In the genomic region with DNA sequence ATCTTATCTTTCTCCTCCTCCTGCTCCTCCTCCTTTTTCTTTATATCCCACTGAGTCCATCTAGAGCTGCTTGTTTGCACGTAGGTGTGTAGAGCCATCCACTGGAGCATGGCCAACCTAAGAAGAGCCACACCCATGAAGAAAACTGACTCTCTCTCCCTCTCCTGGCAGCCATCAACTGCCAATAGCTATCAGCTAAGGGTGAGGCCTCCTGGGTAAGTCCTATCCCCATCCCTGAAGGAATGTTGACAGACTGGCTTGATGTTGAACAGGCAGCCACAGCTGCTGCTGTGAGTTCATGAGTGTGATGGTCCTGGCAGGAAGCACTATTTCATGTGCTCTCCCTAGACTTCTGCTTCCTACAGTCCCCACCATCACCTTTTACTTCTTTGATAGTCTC, we compare ENCODE assay signal across 21 mouse cellular contexts. TPM values are rescaled to one million over a fixed set of nuclear protein-coding genes. Genes with fewer than 3 reads are reported as not detected.
DNase-seq lines count a peak whose midpoint lies in the region; ATAC-seq and TF ChIP-seq lines count a peak whose summit lies in the region.
"Had no signal": no experiment of that assay in that cellular context is flagged by ENCODE, and none has a peak within 500 bp of the region (broad histone marks: within the 10 kb centered on the region; RNA-seq: fewer than 3 reads in every experiment).

No protein-coding gene starts in this region.

- no peak; the same call in 1 of the 2 replicates for ATAC-seq in heart, embryonic 11.5 days (replicated peaks; ENCODE audit: insufficient number of reproducible peaks, low FRiP score, low TSS enrichment)
- peak; percentile 55; the same call in 1 of the 2 replicates for ATAC-seq in limb, embryonic 15.5 days (ENCODE audit: insufficient number of reproducible peaks, low FRiP score, low TSS enrichment, low read depth)
- ATAC-seq in liver, embryonic 15.5 days (ENCODE audit: insufficient read depth) = peak; percentile 45
- peak; percentile 82 for ATAC-seq in stomach, postnatal 0 days (ENCODE audit: low FRiP score, low TSS enrichment)
- ATAC-seq: forebrain, embryonic 14.5 days had no signal

- H3K4me1 ChIP-seq in heart, embryonic 11.5 days (ENCODE audit: control insufficient read depth, insufficient read depth, low read length) = no peaks in the 10 kb centered on the region
- no peaks in the 10 kb centered on the region for H3K4me1 ChIP-seq in limb, embryonic 15.5 days
- no peaks in the 10 kb centered on the region for H3K4me1 ChIP-seq in limb, embryonic 10.5 days
- H3K4me1 ChIP-seq in liver, embryonic 15.5 days (replicated peaks) = peaks cover 5% of the 10 kb centered on the region; the same call in 1 of the 2 replicates
- no peaks in the 10 kb centered on the region for H3K4me1 ChIP-seq in stomach, postnatal 0 days (replicated peaks; ENCODE audit: control insufficient read depth, insufficient read depth)
- H3K4me1 ChIP-seq: hindbrain, embryonic 13.5 days; midbrain, embryonic 12.5 days had no signal

- no peaks in the 10 kb centered on the region for H3K27me3 ChIP-seq in heart, embryonic 11.5 days (ENCODE audit: control insufficient read depth, insufficient read depth, low read length)
- no peaks in the 10 kb centered on the region for H3K27me3 ChIP-seq in limb, embryonic 15.5 days
- H3K27me3 ChIP-seq in limb, embryonic 10.5 days (ENCODE audit: low read depth, poor library complexity, severe bottlenecking) = no peaks in the 10 kb centered on the region
- H3K27me3 ChIP-seq in liver, embryonic 15.5 days = peaks cover 4% of the 10 kb centered on the region; the same call in 1 of the 2 replicates
- H3K27me3 ChIP-seq in stomach, postnatal 0 days (ENCODE audit: control insufficient read depth, insufficient read depth, low read length) = no peaks in the 10 kb centered on the region
- H3K27me3 ChIP-seq: hindbrain, embryonic 13.5 days; midbrain, embryonic 12.5 days had no signal

- TF ChIP-seq EP300 in stomach, postnatal 0 days (optimal IDR thresholded peaks at IDR 0.05) = no peak

- TF ChIP-seq CTCF in stomach, postnatal 0 days (IDR thresholded peaks at IDR 0.05; ENCODE audit: low read depth) = no peak

- H3K27ac ChIP-seq in heart, embryonic 11.5 days (ENCODE audit: low read depth, low read length) = no peak overlapping the region
- no peak overlapping the region; the same call in 1 of the 2 replicates for H3K27ac ChIP-seq in limb, embryonic 15.5 days
- H3K27ac ChIP-seq in limb, embryonic 10.5 days = no peak overlapping the region
- H3K27ac ChIP-seq in liver, embryonic 15.5 days (replicated peaks) = no peak overlapping the region
- H3K27ac ChIP-seq in stomach, postnatal 0 days (replicated peaks) = peak overlapping the region; percentile 58
- H3K27ac ChIP-seq: hindbrain, embryonic 13.5 days; midbrain, embryonic 12.5 days had no signal

- no peaks in the 10 kb centered on the region for H3K9me3 ChIP-seq in heart, embryonic 11.5 days (replicated peaks; ENCODE audit: control insufficient read depth, low read length)
- H3K9me3 ChIP-seq in limb, embryonic 15.5 days = no peaks in the 10 kb centered on the region
- H3K9me3 ChIP-seq in limb, embryonic 10.5 days (replicated peaks) = no peaks in the 10 kb centered on the region
- H3K9me3 ChIP-seq in liver, embryonic 15.5 days (replicated peaks) = no peaks in the 10 kb centered on the region
- H3K9me3 ChIP-seq in stomach, postnatal 0 days (ENCODE audit: control insufficient read depth, low read length) = no peaks in the 10 kb centered on the region
- H3K9me3 ChIP-seq: hindbrain, embryonic 13.5 days; midbrain, embryonic 12.5 days had no signal

- DNase-seq in heart, adult 11 months = peak; percentile 77
- DNase-seq in limb, embryonic 10.5 days (ENCODE audit: low spot score) = no peak
- DNase-seq in stomach, postnatal 0 days (ENCODE audit: low spot score) = peak; percentile 18
- DNase-seq in natural killer cell, adult 2 months (ENCODE audit: low spot score in 2 of 2) = no peak
- DNase-seq in layer of hippocampus, adult 18-20 months (ENCODE audit: low spot score in 2 of 2) = no peak
- DNase-seq: cerebellum, adult 9-11 months; embryo, embryonic 11 days; kidney, adult 18-20 months; kidney, postnatal 14 days; lung, postnatal 36 days; right cerebral cortex, adult 18-20 months; thymus, adult 18-20 months had no signal

- H3K4me2 ChIP-seq in heart, embryonic 11.5 days = no peak overlapping the region
- H3K4me2 ChIP-seq in limb, embryonic 15.5 days = no peak overlapping the region
- no peak overlapping the region for H3K4me2 ChIP-seq in liver, embryonic 15.5 days
- H3K4me2 ChIP-seq in stomach, postnatal 0 days (replicated peaks; ENCODE audit: low read depth) = no peak overlapping the region
- H3K4me2 ChIP-seq: hindbrain, embryonic 13.5 days; midbrain, embryonic 12.5 days had no signal

- 15% methylated on average over 1 of the region's 1 CpGs for WGBS in heart, embryonic 11.5 days (ENCODE audit: insufficient replicate concordance)
- WGBS in limb, embryonic 15.5 days = 54% methylated on average over 1 of the region's 1 CpGs
- 64% methylated on average over 1 of the region's 1 CpGs for WGBS in limb, embryonic 10.5 days
- 43% methylated on average over 1 of the region's 1 CpGs for WGBS in liver, embryonic 15.5 days (ENCODE audit: insufficient replicate concordance)
- 17% methylated on average over 1 of the region's 1 CpGs for WGBS in stomach, postnatal 0 days

- H3K9ac ChIP-seq in heart, embryonic 11.5 days (ENCODE audit: low read depth, low read length) = no peak overlapping the region
- H3K9ac ChIP-seq in limb, embryonic 15.5 days = no peak overlapping the region
- no peak overlapping the region for H3K9ac ChIP-seq in liver, embryonic 15.5 days
- H3K9ac ChIP-seq in stomach, postnatal 0 days (ENCODE audit: low read length) = no peak overlapping the region
- H3K9ac ChIP-seq: hindbrain, embryonic 13.5 days; midbrain, embryonic 12.5 days had no signal

- no peaks in the 10 kb centered on the region for H3K36me3 ChIP-seq in heart, embryonic 11.5 days (ENCODE audit: control insufficient read depth, insufficient read depth, low read length)
- no peaks in the 10 kb centered on the region for H3K36me3 ChIP-seq in limb, embryonic 15.5 days
- no peaks in the 10 kb centered on the region for H3K36me3 ChIP-seq in limb, embryonic 10.5 days
- H3K36me3 ChIP-seq in liver, embryonic 15.5 days (replicated peaks) = no peaks in the 10 kb centered on the region
- H3K36me3 ChIP-seq in stomach, postnatal 0 days (ENCODE audit: control insufficient read depth, insufficient read depth, low read length) = no peaks in the 10 kb centered on the region
- H3K36me3 ChIP-seq: hindbrain, embryonic 13.5 days; midbrain, embryonic 12.5 days had no signal

- no peak overlapping the region for H3K4me3 ChIP-seq in heart, embryonic 11.5 days (ENCODE audit: low read depth, low read length)
- H3K4me3 ChIP-seq in limb, embryonic 15.5 days = no peak overlapping the region
- no peak overlapping the region for H3K4me3 ChIP-seq in limb, embryonic 10.5 days
- H3K4me3 ChIP-seq in liver, embryonic 15.5 days (replicated peaks) = no peak overlapping the region
- H3K4me3 ChIP-seq in stomach, postnatal 0 days (ENCODE audit: low read depth, low read length) = no peak overlapping the region
- H3K4me3 ChIP-seq: hindbrain, embryonic 13.5 days; midbrain, embryonic 12.5 days had no signal

RNA-seq across cellular contexts. Expression of a gene that starts 8.4 kb away (rescaled TPM):
- 50.8 and 58.4 TPM in 2 replicates for polyA plus RNA-seq in heart, embryonic 11.5 days (2014; fragmentation: Nextera tagmentation; extraction: Ambion mirVana)
- 83.7 and 89.1 TPM in 2 replicates for polyA plus RNA-seq in limb, embryonic 15.5 days (2015; fragmentation: Nextera tagmentation; extraction: Ambion mirVana)
- polyA plus RNA-seq in limb, embryonic 10.5 days (2016; fragmentation: Nextera tagmentation; extraction: Ambion mirVana) = 33.9 and 37.6 TPM in 2 replicates
- 55.6 and 57.5 TPM in 2 replicates for polyA plus RNA-seq in liver, embryonic 15.5 days (2015; fragmentation: Nextera tagmentation; extraction: Ambion mirVana)
- 67.0 and 93.9 TPM in 2 replicates for polyA plus RNA-seq in stomach, postnatal 0 days (2015; fragmentation: Nextera tagmentation; extraction: Ambion mirVana)
- total RNA-seq in layer of hippocampus, adult 18-20 months (2021) = 10 to 100 TPM; 41.8 to 44.5 TPM

RNA-seq across cellular contexts. Expression of a gene that starts 43.3 kb away (rescaled TPM):
- polyA plus RNA-seq in heart, embryonic 11.5 days (2014; fragmentation: Nextera tagmentation; extraction: Ambion mirVana) = 0.73 and 0.94 TPM in 2 replicates
- polyA plus RNA-seq in limb, embryonic 15.5 days (2015; fragmentation: Nextera tagmentation; extraction: Ambion mirVana) = 1.3 and 1.9 TPM in 2 replicates
- polyA plus RNA-seq in limb, embryonic 10.5 days (2016; fragmentation: Nextera tagmentation; extraction: Ambion mirVana) = 0.79 and 1.9 TPM in 2 replicates
- polyA plus RNA-seq in liver, embryonic 15.5 days (2015; fragmentation: Nextera tagmentation; extraction: Ambion mirVana) = 0.89 and 0.90 TPM in 2 replicates
- 15.8 and 16.4 TPM in 2 replicates for polyA plus RNA-seq in stomach, postnatal 0 days (2015; fragmentation: Nextera tagmentation; extraction: Ambion mirVana)
- total RNA-seq in layer of hippocampus, adult 18-20 months (2021) = under 1 TPM; 0.32 to 0.41 TPM
- total RNA-seq: CH12.LX; granulocyte monocyte progenitor cell, adult 5-6 weeks; liver, adult 2 months had no signal
- polyA plus RNA-seq: liver, adult 2 months had no signal

Comparison
In these comparisons a context has a peak if more than half of its experiments do, and no peak if none do; other contexts are left out.
1. DNase-seq: peak in heart, adult 11 months (single experiment) and stomach, postnatal 0 days (single experiment); none in limb, embryonic 10.5 days (single experiment), natural killer cell, adult 2 months (0 of 2) and layer of hippocampus, adult 18-20 months (0 of 2).